Mouse (Mus musculus) v-Abl transformed pro-B cells (cell line): Measurements from ENCODE around the gene Ifitm2.
"Not testable (repeated sequence)": the region's sequence is repeated elsewhere in the genome, so short reads cannot be mapped to it uniquely, and the experiment has no call there.

Experiments used
- in situ Hi-C, 2 experiments: fragments of 400-800 bp; cut with MboI; formaldehyde crosslinking; loops; one replicate each; pipeline ENCODE4 v1.15.1; 2025; ENCODE audit not compliant: unreplicated experiment in 2 of 2

Gene Ifitm2

GRCm38 (mm10) chr7:140955758-140956555 lies at the start of gene Ifitm2, which contains the start of gene Gm45717:
Gene Ifitm2, minus strand, starts transcription at chr7:140955987.
Gene Gm45717, minus strand, starts transcription at chr7:140955937.
- in situ Hi-C loops: loop anchor here (5.0 to 25.0 kb wide), 5 partner anchors 41 to 231 kb away; partner anchors contain the start of genes Hras (in 1 of the 2), Ifitm3 (in 1 of the 2) and Lrrc56 (in 1 of the 2)

DNA sequence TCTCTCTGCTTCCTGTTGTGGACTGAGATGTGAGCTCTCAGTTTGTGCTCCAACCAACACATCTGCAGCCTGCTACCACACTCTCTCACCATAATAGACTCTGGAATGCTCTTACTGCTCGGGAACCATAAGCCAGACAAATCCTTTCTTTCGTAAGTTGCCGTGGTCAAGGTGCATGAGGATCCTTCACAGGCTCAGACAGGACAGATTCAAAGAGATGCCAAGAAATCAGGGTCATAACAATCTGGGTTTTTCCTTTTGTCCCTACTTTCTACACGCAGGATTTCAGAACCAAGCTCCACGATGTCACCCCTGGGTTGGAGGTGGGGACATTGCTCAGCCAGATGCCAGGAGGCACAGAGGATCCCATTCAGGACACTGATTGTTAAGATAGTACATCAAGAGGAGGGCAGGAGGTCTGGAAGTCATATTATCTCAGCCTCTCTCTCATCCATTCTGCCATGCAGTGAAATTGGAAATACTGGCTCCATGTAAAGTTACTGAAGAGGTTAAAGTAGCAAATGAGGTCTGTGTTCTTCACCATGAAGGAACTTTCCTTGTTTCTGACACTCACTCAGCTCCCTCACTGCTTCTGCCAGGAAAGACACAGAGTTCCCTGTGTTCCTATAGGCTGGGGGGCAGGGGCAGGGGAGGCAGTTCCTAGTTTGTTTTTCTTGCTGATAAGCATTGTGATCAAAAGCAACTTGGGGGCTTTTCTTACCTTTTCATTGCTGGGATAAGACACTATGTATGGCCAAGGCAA lies 47.6 kb upstream of the Ifitm2 start:
- in situ Hi-C loops: no loop called here

DNA sequence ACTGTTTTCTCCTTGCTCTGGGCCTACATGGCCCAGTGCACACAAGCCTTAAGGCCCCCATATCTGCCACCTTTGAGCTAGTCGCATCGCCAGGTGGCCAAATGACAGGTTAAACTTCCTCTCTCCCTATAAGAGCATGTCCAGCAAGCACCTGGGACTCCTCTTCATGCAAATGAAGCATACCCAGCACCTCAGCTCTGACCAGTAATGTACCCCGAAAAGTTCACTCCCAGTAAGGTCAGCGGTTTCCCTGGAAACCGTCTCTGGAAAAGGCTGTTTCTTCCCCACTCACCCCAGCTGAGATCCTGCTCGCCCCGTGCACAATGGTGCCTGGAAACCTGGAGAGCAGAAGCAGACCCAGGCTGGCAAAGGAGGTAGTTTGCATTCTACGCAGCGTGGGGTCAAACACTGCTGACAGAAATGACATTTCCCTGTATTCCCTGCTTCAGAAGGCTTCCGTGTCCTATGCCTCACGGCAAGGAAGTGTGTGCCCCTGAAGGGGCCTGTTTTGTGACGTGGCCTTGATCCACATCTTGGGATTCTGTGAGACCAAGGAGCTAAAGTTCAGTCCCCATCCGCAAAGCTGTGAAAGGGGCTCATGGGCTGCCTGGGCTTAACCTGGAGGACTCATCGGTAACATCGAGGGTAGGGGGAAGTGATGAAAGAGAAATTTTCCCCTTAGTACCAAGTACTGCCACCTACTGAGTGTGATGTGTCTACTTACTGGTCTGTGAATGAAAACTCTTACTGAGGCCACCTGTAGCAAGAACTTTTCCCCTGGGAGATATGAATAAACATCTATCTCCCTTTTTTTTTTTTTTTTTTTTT lies 45.3 kb upstream of the Ifitm2 start:
- in situ Hi-C loops: no loop called here

- in situ Hi-C loops: loop anchor here in 1 of 2 experiments (5.0 kb wide), 1 partner anchor 42 kb away; the partner anchor contains the start of genes Gm45717 and Ifitm2
Measured at GRCm38 (mm10) chr7:140998853-140999700, 43.3 kb upstream of the Ifitm2 start.

GRCm38 (mm10) chr7:140997817-140998216 lies 42.0 kb upstream of the Ifitm2 start:
- in situ Hi-C loops: loop anchor here in 1 of 2 experiments (5.0 kb wide), 1 partner anchor 41 kb away; the partner anchor contains the start of genes Gm45717 and Ifitm2

DNA sequence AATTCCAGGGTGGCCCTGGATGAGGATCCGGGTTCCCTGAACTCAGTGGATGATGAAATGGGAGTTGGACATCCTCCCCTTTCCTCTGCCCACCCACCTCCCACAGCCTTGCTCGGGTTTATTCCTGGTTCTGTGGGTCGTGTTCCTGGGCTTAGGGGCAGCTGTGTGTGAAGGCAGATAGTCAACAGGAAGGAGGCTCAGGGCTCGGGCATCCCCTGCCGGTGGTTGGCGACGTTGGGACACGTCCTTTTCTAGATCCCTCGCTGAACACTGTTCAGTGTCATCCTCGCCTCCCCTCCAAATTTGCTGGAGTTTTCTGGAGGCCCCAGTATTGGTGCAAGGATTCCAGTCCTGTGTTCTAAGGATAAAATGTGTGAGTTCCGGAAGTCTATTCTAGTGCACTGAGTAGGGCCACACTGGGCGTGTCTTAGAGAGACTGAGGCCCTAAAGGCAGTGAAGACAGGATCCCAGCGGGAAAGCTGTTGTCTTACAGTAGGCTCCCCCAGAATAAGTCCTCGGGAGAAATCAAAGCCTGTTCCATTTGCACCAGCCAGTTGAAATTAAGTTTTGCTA lies 35.4 kb upstream of the Ifitm2 start:
- in situ Hi-C loops: no loop called here

- in situ Hi-C loops: no loop called here
Measured at GRCm38 (mm10) chr7:140990622-140991021, 34.8 kb upstream of the Ifitm2 start.

GRCm38 (mm10) chr7:140990185-140990584 lies 34.4 kb upstream of the Ifitm2 start:
- in situ Hi-C loops: no loop called here

DNA sequence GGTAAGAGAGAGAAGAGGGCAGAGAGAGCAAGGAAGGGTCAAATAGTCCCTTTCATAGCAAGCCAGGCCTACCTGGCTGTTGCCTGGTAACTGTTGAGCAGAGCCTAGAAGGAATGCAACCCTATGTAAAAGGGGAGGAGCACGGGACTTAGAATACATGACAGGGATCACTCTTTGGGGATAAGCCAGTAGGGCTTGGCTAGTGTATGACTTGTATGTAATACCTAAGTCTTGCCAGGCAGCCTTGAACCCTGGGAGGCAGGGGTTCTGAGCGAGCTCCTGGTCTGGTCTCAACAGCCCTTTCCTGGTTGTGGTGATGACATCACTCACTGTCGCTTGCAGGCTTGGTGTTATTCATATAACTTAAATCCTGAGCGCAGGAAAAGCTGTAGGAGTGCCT lies 33.2 kb upstream of the Ifitm2 start:
- in situ Hi-C loops: no loop called here

DNA sequence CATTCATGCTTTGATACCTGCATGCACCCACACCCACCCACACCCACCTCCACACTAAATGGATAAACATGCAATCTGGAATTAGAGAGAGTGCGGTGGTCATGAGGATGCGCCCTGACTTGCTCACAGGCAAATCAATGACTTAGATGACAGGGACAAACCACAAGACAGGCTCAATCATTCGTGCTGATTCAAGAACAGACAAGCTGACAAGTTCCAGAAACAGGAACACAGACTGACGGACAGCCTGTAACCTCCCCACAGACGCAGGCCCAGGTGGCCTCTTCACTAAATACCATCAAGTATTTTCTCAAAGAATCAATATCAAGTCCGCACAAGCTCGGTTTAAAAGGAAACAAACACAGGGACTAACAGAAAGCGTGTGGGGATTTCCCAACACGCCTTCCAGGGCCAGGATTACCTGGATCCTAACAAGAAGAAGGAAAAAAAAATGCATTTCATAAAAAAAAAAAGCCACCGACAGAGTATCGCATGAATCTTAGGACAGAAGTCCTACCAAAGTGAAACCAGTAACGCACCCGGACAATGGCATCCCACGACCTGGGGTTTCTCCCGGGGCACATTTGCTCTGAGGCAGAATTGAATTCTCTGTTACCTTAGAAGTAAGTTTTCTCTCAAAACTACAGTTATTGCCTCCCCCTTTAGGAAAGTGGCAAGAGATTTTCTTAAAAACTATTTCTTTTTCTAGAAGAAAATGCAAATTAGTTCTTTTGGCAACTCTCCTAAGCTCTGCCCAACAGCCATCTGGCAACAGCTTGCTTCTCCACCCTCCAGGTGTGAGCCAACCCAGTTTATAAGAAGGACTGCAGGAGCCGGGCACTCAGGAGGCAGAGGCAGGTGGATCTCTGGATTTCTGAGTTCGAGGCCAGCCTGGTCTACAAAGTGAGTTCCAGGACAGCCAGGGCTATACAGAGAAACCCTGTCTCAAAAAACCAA lies 31.7 kb upstream of the Ifitm2 start:
- in situ Hi-C loops: no loop called here

- in situ Hi-C loops: no loop called here
Measured at GRCm38 (mm10) chr7:140982971-140983370, 27.2 kb upstream of the Ifitm2 start.

- in situ Hi-C loops: no loop called here
Measured at GRCm38 (mm10) chr7:140981704-140982103, 25.9 kb upstream of the Ifitm2 start.

DNA sequence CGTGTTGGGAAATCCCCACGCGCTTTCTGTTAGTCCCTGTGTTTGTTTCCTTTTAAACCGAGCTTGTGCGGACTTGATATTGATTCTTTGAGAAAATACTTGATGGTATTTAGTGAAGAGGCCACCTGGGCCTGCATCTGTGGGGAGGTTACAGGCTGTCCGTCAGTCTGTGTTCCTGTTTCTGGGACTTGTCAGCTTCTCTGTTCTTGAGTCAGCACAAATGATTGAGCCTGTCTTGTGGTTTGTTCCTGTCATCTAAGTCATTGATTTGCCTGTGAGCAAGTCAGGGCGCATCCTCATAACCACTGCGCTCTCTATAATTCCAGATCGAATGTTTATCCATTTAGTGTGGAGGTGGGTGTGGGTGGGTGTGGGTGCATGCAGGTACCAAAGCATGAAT lies 20.9 kb upstream of the Ifitm2 start:
- in situ Hi-C loops: not testable (repeated sequence)

DNA sequence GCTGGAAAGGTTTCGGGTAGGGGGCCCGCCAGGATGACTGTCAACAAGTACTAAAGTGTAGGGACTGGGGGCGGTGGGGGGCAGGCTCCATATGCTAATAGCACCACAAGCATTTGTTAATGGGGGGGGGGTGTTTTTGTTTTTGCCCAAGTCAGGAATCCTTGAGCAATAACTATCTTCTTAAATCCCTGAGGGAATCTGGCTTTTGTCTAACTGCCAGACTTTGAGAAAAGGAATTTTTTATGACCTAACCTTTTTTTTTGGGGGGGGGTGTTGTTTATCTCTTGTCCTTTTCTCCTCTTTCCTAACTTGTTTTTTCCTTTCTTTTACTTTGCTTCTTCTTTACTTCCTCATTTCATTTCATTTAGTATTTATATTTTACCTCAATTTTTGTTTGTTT lies 19.7 kb upstream of the Ifitm2 start:
- in situ Hi-C loops: no loop called here

GRCm38 (mm10) chr7:140974940-140975339 lies 19.2 kb upstream of the Ifitm2 start:
- in situ Hi-C loops: loop anchor here in 1 of 2 experiments (25.0 kb wide), 1 partner anchor 212 kb away; the partner anchor contains the start of genes Hras and Lrrc56

- in situ Hi-C loops: loop anchor here in 1 of 2 experiments (25.0 kb wide), 1 partner anchor 214 kb away; the partner anchor contains the start of genes Hras and Lrrc56
Measured at GRCm38 (mm10) chr7:140973396-140974165, 17.8 kb upstream of the Ifitm2 start.
